Mouse (Mus musculus): ENCODE data around the gene Gm42957.

DNA sequence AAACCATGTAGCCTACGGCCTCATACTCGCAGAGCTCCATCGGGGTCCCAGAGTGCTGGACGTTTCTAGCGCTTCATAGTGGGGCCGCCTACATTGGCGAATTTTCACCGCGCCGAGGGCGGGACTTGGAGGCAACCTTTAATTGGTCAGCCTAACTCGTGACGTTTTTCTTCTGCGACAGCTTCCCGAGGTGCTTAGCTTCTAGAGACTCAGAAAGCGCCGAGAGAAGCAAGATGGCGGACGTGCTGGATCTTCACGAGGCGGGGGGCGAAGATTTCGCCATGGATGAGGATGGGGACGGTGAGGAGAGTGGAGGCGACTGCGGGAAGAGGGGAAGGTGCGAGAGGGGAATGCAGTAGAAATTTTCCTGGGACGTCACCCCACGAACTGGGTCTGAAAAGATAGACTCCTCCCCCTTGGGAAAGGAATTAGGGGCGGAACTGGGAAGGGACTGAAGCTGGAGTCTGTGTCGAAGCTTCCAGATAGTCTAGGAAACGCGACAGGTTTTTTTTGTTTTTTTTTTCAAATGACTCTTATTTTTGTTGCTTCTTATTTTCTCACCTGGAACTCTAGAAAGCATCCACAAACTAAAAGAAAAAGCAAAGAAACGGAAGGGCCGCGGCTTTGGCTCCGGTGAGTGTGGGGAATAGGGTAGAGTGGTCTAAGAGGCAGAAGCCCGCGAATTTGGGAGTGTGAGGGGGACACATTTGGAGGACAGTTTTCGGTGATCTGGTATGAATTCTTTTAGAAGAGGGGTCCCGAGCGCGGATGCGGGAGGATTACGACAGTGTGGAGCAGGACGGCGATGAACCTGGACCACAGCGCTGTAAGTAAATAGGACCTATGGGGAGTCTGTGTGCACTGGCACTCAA is 5.3 kb upstream of the Gm42957 start, which contains the start of gene Rbm8a:
- no peak for TF ChIP-seq CTCF (IDR thresholded peaks at IDR 0.05; ENCODE audit: control insufficient read depth, insufficient read depth, insufficient replicate concordance, low read depth, low read length)
- peak; percentile 86 for TF ChIP-seq POLR2A (IDR thresholded peaks at IDR 0.05; ENCODE audit: control insufficient read depth, low read depth, low read length)

Data from testis, adult 2 months (tissue).